Mouse (Mus musculus): Measurements from ENCODE around the gene Nr0b2.

GRCm38 (mm10) chr4:133595538-133595937, 42.4 kb downstream of the Nr0b2 start:
- TF ChIP-seq GATA1 (IDR thresholded peaks at IDR 0.05; ENCODE audit: borderline replicate concordance, low read length) (no peak), CTCF (IDR thresholded peaks at IDR 0.05; ENCODE audit: low read depth, low read length) (no peak), GATA2 (IDR thresholded peaks at IDR 0.05; ENCODE audit: borderline replicate concordance, low read depth, low read length) (no peak), POLR2AphosphoS5 (IDR thresholded peaks at IDR 0.05; ENCODE audit: insufficient replicate concordance, low read depth, low read length) (no peak)
